Mouse (Mus musculus) liver, postnatal 0 days (tissue): Measurements from ENCODE around the gene Kcng1. TPM values are rescaled to one million over a fixed set of nuclear protein-coding genes. Genes with fewer than 3 reads are reported as not detected.

Source experiments
- ATAC-seq: fragments of 200-750 bp; cut with Nextera tagmentation; 2 replicates; pipeline ENCODE4 v1.8.0; 2017; ENCODE audit warnings: mild to moderate bottlenecking, moderate library complexity
- DNase-seq: peaks from one replicate; pipeline ENCODE4 v3.0.0-alpha.2; 2016
- H3K27ac ChIP-seq: fragments of 300-500 bp; sonication (generic); 2 replicates; pipeline ENCODE4 v1.5.1; 2014; ENCODE audit warnings: antibody characterized with exemption, moderate library complexity, mild to moderate bottlenecking, low read depth
- H3K27me3 ChIP-seq: fragments of 300-500 bp; sonication (generic); 2 replicates; pipeline ENCODE4 v1.6.1; 2014; ENCODE audit warnings: low read length, control low read depth, mixed read lengths; ENCODE audit not compliant: insufficient read depth
- H3K36me3 ChIP-seq: fragments of 300-500 bp; sonication (generic); replicated peaks from 2 replicates; pipeline ENCODE4 v1.6.1; 2014; ENCODE audit warnings: mild to moderate bottlenecking, control low read depth, low read length, moderate library complexity, mixed read lengths; ENCODE audit not compliant: insufficient read depth
- H3K4me1 ChIP-seq: fragments of 300-500 bp; sonication (generic); 2 replicates; pipeline ENCODE4 v1.6.1; 2014; ENCODE audit warnings: antibody characterized with exemption, mild to moderate bottlenecking, control low read depth; ENCODE audit not compliant: insufficient read depth
- H3K4me2 ChIP-seq: fragments of 300-500 bp; sonication (generic); 2 replicates; pipeline ENCODE4 v1.6.1; 2014; ENCODE audit warnings: low read depth, mild to moderate bottlenecking, low read length, moderate library complexity, mixed read lengths
- H3K4me3 ChIP-seq: fragments of 300-500 bp; sonication (generic); 2 replicates; pipeline ENCODE4 v1.5.1; 2014; ENCODE audit warnings: low read depth, low read length
- H3K9ac ChIP-seq: fragments of 300-500 bp; sonication (generic); replicated peaks from 2 replicates; pipeline ENCODE4 v1.6.1; 2014; ENCODE audit warnings: mild to moderate bottlenecking, moderate library complexity
- H3K9me3 ChIP-seq: fragments of 300-500 bp; sonication (generic); 2 replicates; pipeline ENCODE4 v1.6.1; 2016; ENCODE audit warnings: mild to moderate bottlenecking, control low read depth, low read length, mixed read lengths
- CTCF ChIP-seq: sonication (generic); IDR thresholded peaks from 2 replicates; pipeline ENCODE4 v1.5.1; 2016; ENCODE audit warnings: antibody characterized with exemption, low read depth
- EP300 ChIP-seq: IDR thresholded peaks from 2 replicates; pipeline ENCODE4 v1.6.1; 2016; ENCODE audit warnings: antibody characterized with exemption, low read depth, mild to moderate bottlenecking
- WGBS: fragments of 180-500 bp; shearing (Covaris S2); extraction: QIAGEN DNeasy Blood & Tissue Kit; methylation state at CpG from one replicate; pipeline ENCODE4 v1.1.7; 2014; ENCODE audit not compliant: insufficient replicate concordance; 5-methylcytosine and 5-hydroxymethylcytosine counted together
- polyA plus RNA-seq: library from polyadenylated mRNA; unstranded; fragments of >200 nt; fragmentation: Nextera tagmentation; extraction: Ambion mirVana; gene quantifications from 2 replicates; pipeline ENCODE4 v1.2.1, GENCODE M21; 2015

The Kcng1 gene
- polyA plus RNA-seq, 1 experiment from 2014 or later, result 0.07 TPM

DNA sequence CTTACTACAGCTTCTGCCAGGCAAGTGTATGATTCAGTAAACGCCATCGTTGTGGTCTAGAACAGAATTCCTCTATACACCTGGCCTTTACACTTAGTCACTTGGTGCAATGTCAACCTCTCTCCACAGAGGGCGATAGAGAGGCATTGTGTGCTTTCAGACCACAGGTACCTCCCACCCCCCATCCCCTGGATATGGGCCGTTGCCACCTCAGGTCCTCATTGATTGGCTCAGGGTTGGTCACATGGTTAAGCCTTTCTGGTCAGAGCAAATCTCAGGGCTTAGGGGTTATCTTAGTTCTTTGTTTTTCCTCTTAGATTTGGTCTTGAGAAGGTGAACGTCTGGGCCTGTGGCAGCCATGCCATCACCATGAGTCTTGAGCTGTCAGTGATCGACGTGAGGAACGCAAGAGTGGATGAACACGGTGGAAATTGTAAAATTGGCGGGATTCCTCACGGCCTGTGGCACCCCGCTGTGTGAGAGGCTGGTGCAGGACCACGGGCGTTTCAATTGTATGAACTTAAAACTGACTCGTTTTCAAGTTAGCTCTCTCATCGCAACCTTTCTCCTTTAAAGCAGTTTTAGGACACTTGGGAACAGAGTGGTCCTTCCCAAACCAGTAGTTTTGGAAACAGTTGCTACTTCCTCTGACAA, 28.8 kb downstream of the Kcng1 start:
- WGBS, result 16% methylated on average over 16 of the region's 16 CpGs
- no peak for TF ChIP-seq EP300
- TF ChIP-seq CTCF, result peak; percentile 74
- no peak overlapping the region for H3K4me3 ChIP-seq
- H3K27me3 ChIP-seq, result 0 out of 2 replicates have a peak, but pooled peaks cover 4% of the 10 kb centered on the region
- no peak overlapping the region for H3K27ac ChIP-seq
- peak; percentile 55 for DNase-seq
- H3K4me1 ChIP-seq, result no peaks in the 10 kb centered on the region
- H3K4me2 ChIP-seq, result no peak overlapping the region
- no peak overlapping the region for H3K9ac ChIP-seq
- peak; percentile 40; the same call in 1 of the 2 replicates for ATAC-seq
- no peaks in the 10 kb centered on the region for H3K9me3 ChIP-seq
- H3K36me3 ChIP-seq, result no peaks in the 10 kb centered on the region

- ATAC-seq (peak; percentile 51; the same call in 1 of the 2 replicates), DNase-seq (peak; percentile 87)
- Histone ChIP-seq H3K9ac (no peak overlapping the region), H3K27ac (no peak overlapping the region), H3K4me2 (no peak overlapping the region), H3K4me1 (no peaks in the 10 kb centered on the region), H3K4me3 (no peak overlapping the region), H3K27me3 (0 out of 2 replicates have a peak, but pooled peaks cover 4% of the 10 kb centered on the region), H3K36me3 (no peaks in the 10 kb centered on the region), H3K9me3 (no peaks in the 10 kb centered on the region)
- 18% methylated on average over 8 of the region's 8 CpGs for WGBS
- no peak for TF ChIP-seq EP300
- peak; percentile 95 for TF ChIP-seq CTCF
Observed at GRCm38 (mm10) chr2:168250270-168250669, 31.3 kb downstream of the Kcng1 start.

DNA sequence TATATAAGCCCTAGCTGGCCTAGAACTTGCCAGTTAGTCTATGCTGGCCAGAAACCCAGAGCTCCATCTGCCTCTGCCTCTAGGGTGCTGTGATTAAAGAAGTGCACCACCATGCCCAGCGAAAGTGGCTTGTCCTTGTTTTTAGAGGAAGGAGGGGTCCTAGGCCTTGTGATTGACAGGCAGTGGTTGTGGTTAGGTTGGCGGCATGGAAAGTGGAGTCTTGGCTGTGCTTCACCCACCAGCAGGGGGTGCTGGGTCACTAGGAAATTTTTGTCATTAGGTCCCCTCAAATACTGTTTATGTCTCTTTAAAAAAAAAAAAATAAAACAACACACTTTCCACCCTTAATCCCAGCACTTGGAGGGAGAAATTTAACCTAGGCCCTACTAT, 32.7 kb downstream of the Kcng1 start:
- WGBS, result 13% methylated on average over 2 of the region's 2 CpGs
- Histone ChIP-seq H3K27me3 (0 out of 2 replicates have a peak, but pooled peaks cover 4% of the 10 kb centered on the region), H3K9me3 (no peaks in the 10 kb centered on the region), H3K36me3 (no peaks in the 10 kb centered on the region), H3K27ac (no peak overlapping the region), H3K4me3 (no peak overlapping the region), H3K4me2 (no peak overlapping the region), H3K9ac (no peak overlapping the region), H3K4me1 (no peaks in the 10 kb centered on the region)
- TF ChIP-seq EP300 (no peak), CTCF (peak; percentile 56)
- peak; percentile 53 for DNase-seq
- no peak for ATAC-seq

- WGBS, result 74% methylated on average over 8 of the region's 8 CpGs
- Histone ChIP-seq H3K9me3 (no peaks in the 10 kb centered on the region), H3K36me3 (no peaks in the 10 kb centered on the region), H3K4me3 (no peak overlapping the region), H3K9ac (no peak overlapping the region), H3K27me3 (0 out of 2 replicates have a peak, but pooled peaks cover 4% of the 10 kb centered on the region), H3K4me2 (no peak overlapping the region), H3K27ac (no peak overlapping the region), H3K4me1 (no peaks in the 10 kb centered on the region)
- ATAC-seq (no peak), DNase-seq (no peak)
- TF ChIP-seq CTCF (no peak), EP300 (no peak)
Observed at GRCm38 (mm10) chr2:168248167-168248855, 33.2 kb downstream of the Kcng1 start.

DNA sequence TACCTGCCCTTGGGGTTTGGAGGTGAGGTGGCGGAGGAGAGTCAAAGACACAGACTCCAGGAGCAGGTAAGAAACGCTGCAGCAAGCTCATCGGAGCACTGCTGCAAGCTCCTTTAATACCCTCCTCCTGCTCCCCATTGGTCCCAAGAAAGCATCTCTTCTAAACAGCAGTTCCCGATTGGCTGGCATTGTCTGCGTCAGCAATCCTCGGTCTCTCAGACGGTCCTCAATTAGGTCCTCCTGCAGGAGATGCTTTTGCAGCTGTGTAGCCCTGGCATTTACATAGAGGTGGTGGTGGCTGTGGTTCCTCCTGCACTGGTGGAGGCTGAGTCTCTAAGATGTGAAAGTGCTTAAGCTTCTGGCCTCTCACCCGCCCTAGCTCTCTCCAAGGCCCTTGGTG, 36.0 kb downstream of the Kcng1 start:
- Histone ChIP-seq H3K4me3 (no peak overlapping the region), H3K27me3 (no peaks in the 10 kb centered on the region), H3K4me1 (no peaks in the 10 kb centered on the region), H3K4me2 (no peak overlapping the region), H3K9me3 (no peaks in the 10 kb centered on the region), H3K9ac (no peak overlapping the region), H3K27ac (no peak overlapping the region), H3K36me3 (no peaks in the 10 kb centered on the region)
- no peak for ATAC-seq
- TF ChIP-seq CTCF, result no peak
- no peak for TF ChIP-seq EP300
- no peak for DNase-seq
- 42% methylated on average over 8 of the region's 8 CpGs for WGBS

- no peak overlapping the region for H3K9ac ChIP-seq
- ATAC-seq (no peak), DNase-seq (no peak)
- H3K4me2 ChIP-seq, result no peak overlapping the region
- no peak overlapping the region for H3K4me3 ChIP-seq
- H3K27me3 ChIP-seq, result no peaks in the 10 kb centered on the region
- H3K9me3 ChIP-seq, result peaks cover 2% of the 10 kb centered on the region; the same call in 1 of the 2 replicates
- no peaks in the 10 kb centered on the region for H3K4me1 ChIP-seq
- H3K36me3 ChIP-seq, result no peaks in the 10 kb centered on the region
- no peak for TF ChIP-seq EP300
- TF ChIP-seq CTCF, result no peak
- 63% methylated on average over 4 of the region's 4 CpGs for WGBS
- H3K27ac ChIP-seq, result no peak overlapping the region
Observed at GRCm38 (mm10) chr2:168243278-168243677, 38.3 kb downstream of the Kcng1 start.
